Mouse (Mus musculus) heart, postnatal 25 days (tissue): Measurements from ENCODE around the gene Taldo1. TPM values are rescaled to one million over a fixed set of nuclear protein-coding genes. Genes with fewer than 3 reads are reported as not detected.

Experiments
- DNase-seq: peaks from one replicate; pipeline ENCODE4 v3.0.0; 2022; ENCODE audit warnings: low spot score
- intact Hi-C: fragments of 180-260 bp; cut with DNase I; formaldehyde crosslinking; loops from one replicate; pipeline ENCODE4 v1.15.1; 2025
- total RNA-seq, 2 experiments: library from RNA; stranded (reverse); gene quantifications; 2 replicates each; pipeline ENCODE4 v1.2.3; 2021

Taldo1 gene
- total RNA-seq, 2 experiments from 2014 or later = 124 to 126 TPM

GRCm38 (mm10) chr7:141417731-141418681 is 26.0 kb downstream of the Taldo1 start:
- intact Hi-C loops = no loop called here
- no peak for DNase-seq

- intact Hi-C loops = no loop called here
- no peak for DNase-seq
Observed at GRCm38 (mm10) chr7:141418970-141419369, 27.0 kb downstream of the Taldo1 start.

- no peak for DNase-seq
- intact Hi-C loops = no loop called here
Observed at GRCm38 (mm10) chr7:141420030-141420702, 28.2 kb downstream of the Taldo1 start.

GRCm38 (mm10) chr7:141423811-141424210 is 31.8 kb downstream of the Taldo1 start:
- intact Hi-C loops = no loop called here
- no peak for DNase-seq

DNA sequence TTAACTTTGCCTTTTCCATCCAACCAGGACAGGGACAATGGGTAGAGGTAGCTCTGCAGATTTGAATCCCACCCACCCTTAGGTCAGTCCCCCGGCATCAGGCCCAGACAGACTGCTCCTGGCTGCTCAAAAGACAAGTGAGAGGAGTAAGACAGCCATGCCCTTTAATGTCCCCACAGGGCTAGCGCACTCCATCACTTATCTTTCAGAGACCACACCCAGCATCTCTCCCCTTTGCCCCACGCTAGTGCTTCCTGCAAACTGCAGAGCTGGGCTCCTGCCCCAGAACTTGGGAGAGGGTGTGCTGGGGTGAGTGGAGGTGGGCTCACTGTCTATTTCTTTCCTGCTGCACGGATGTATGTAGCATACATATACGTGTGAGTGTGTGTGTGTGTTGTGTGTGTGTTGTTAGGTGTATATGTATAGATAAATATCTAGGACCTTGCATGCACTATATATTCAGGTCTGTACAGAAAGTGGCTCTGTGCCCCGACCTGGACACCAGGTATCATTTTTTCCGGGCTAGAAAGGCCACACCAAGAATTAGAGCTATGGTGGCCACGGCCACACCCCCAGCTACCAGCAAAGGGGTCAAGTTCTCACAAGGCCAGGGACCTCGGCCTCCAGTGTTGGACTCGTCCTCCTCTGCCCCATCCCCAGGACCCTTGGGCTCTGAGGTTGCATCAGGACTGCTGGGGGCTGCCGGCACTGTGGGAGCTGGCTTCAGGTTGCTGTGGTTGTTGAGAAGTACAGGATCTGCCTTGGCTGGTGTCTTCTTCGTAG is 35.1 kb downstream of the Taldo1 start:
- intact Hi-C loops = no loop called here

DNA sequence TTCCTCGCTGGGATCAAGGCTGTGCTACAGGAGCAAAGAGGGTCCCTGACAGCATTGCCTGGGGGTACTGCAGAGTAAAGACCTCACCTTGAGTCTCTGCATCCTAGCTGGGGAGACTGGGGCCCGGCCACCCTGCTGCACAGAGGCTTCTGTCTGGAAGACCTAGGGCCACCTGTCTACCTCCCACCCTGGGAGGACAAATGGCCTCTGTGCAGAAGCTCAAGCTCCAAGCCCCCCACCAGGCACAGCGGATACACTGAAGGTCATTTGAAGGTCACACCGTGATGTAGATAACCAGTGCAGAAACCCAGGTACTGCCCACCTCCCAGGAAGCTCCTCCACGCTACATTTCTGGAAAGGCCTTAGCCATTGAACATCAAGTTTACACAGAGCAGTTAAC is 36.7 kb downstream of the Taldo1 start:
- no peak for DNase-seq
- intact Hi-C loops = no loop called here

More for the DNA sequence above, 35.1 kb downstream of the Taldo1 start:
- no peak for DNase-seq

GRCm38 (mm10) chr7:141429310-141429709 is 37.3 kb downstream of the Taldo1 start, which contains the start of gene Cend1:
Gene Cend1, minus strand, starts transcription at chr7:141429491.
- intact Hi-C loops = no loop called here
- no peak for DNase-seq

DNA sequence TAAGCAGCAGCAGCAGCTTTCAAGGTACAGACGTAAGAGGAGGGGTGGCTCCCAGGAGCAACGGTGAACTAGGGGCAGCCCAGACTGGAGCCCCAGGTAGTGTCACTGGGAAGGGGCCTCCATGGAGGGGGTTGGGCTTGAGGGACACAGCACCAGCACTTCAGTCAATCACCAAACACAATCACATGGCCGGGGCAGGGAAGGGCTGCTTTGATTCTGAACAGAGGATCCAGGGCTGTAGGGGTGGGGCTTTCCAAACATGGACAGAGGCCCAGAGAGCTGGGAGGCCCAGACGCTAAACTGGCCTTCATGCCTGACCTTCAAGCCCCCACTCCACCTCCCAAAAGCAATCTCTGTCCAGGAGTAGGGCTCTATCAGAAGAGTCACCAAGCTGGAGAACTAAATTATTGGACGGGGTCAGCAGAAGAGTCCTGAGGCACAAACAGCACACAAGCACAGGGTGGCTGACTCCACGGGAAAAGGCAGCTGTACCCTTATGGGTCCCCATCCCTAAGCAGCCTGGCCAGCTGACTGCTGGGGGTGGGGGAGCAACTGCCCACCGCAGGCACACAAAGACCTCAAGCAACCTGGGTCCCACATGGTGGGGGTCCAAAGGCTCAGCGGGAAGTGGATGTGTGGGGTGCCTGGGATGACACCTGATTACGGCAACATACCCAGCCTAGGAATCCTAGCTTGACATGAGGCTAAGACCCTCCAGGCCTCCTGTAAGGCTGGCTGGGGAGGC is 38.0 kb downstream of the Taldo1 start:
- DNase-seq = no peak
- intact Hi-C loops = no loop called here

DNA sequence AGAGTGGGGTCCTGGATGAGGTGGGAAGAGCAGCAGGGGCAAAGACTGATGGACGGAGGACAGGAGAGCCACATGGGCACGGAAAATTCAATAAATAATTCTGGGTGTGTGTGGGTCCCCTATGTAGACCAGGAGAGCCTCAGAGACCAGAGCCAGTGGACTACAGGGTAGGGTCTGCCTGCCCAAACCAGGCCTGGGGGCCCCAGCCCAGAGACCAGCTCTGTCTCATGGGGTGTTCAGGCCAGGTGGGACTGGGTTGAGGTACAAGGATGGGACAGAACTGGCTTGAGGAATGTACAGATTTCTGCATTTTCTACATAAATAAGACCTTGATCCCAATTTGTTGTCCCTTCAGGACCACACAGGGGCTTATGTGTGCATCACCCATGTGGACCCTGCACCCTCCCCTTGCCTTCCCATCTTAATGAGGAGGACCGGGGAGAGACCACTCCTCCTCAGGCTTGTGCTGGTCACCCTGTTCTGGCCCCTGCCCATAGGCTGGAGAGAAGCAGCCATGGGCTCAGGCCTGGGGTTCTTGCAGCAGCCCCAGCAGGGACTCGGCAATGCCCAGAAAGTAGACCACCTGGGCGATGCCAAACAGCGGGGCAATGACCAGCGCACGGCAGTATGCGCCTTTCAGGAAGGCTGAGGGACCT is 38.7 kb downstream of the Taldo1 start:
- no peak for DNase-seq
- intact Hi-C loops = no loop called here

- no peak for DNase-seq
- intact Hi-C loops = no loop called here
Observed at GRCm38 (mm10) chr7:141431434-141432185, 39.6 kb downstream of the Taldo1 start.

DNA sequence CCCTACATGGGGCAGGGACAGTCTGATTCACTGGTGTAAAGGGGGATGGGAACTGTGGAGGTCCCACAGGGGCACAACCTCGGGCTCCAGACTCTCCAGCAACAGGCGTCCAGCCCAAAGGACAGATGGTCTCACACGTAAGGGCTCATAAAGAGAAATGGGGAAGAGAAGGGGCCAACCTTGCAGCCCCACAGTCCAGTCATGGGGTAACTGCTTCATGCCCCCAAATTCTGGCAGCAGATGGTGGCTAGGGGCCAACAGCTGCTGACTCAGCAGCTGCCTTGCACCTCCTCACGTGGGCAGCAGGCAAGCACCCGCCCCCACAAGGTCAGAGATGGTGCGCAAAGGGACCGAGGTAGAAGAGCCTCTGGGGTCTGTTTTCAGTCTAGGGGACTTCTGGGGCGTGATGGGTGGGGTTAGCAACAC is 40.2 kb downstream of the Taldo1 start:
- DNase-seq = no peak
- intact Hi-C loops = no loop called here

DNA sequence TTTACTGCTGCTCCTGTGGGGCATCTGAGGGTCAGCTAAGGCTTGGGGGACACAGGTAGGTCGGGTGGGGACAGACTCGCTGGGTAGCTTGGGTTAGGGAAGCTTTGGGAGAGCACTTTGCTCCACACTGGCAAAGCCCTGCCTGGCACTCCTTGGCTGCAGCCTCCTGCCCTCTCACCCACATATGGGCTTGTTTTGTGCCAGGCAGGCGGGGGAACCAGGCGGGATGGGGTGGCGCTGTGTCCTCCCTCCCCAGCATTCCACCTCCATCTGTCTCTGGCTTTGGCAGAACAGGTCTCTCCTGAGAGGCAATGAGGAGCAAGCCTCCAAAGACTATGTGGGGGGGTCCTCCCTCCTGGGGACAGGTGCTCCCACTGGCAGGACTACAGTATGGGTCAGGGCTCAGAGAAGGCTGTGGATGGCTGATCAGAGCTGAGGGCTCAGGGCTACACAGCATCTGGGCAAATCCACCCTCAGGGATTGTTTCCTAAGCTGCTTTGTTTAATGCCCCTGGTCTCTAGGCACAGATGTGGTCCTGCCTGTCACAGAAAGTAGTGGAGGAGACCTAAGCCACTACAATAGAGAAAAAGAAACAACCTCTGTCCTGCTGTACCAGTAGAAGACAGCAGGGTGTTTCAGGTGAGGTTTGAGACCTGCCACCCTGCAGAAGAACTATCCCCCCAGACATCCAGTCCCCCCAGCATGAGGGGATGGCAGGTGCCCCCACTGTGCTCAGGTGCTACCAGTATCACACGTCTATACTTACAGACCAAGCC is 40.9 kb downstream of the Taldo1 start:
- intact Hi-C loops = no loop called here
- no peak for DNase-seq

GRCm38 (mm10) chr7:141433517-141434400 is 41.8 kb downstream of the Taldo1 start:
- intact Hi-C loops = no loop called here
- DNase-seq = no peak

DNA sequence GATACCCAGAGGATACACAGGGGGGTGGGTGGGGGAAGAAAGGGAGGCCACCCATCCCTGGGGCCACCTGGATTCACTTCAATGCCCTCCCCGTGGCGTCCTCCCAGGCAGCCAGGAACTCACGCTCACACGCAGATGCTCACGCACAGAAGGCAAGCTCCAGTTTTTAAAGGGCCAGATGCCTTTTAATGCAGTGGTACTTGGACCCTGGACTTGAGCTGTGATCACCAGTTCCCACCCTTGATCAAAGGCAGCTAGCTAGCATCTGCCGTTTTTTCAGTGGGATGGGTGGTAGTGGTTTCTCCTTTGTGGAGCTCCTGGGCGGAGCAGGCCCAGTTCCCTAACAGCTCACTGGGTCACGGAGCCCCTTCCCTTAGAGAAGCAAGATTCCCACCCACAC is 42.5 kb downstream of the Taldo1 start:
- intact Hi-C loops = no loop called here
- no peak for DNase-seq

- no peak for DNase-seq
- intact Hi-C loops = no loop called here
Observed at GRCm38 (mm10) chr7:141435129-141435855, 43.3 kb downstream of the Taldo1 start.

GRCm38 (mm10) chr7:141435856-141436522 is 44.0 kb downstream of the Taldo1 start:
- no peak for DNase-seq

More at GRCm38 (mm10) chr7:141435856-141436522, 44.0 kb downstream of the Taldo1 start:
- intact Hi-C loops = no loop called here
